ENCODE assay signal across 27 mouse cellular contexts in the genomic region with DNA sequence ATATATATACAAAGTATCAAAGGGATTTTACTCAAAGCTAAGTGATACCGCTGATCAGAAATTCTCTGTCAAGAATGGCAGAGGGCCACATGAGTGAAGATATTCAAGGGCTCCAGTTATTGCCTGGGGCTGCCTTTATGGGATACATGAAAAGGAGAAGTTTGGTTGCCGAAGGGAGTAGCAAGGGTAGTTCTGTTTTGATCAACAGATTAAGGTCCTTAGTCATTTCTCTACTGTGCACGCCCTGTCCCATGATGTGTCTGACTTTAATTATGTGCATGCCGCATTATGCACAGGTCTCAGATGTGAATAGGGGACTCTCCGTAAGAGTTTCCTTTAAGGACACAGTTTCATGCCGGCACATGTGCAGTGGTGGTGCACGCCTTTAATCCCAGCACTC.
"Had no signal": no experiment of that assay in that cellular context is flagged by ENCODE, and none has a peak within 500 bp of the region (broad histone marks: within the 10 kb centered on the region; RNA-seq: fewer than 3 reads in every experiment).

No protein-coding gene starts in this region.

- H3K4me1 ChIP-seq: heart, embryonic 15.5 days; hindbrain, embryonic 13.5 days; hindbrain, embryonic 15.5 days; intestine, embryonic 15.5 days; kidney, embryonic 15.5 days; limb, embryonic 10.5 days; limb, embryonic 12.5 days; liver, embryonic 13.5 days; liver, embryonic 15.5 days had no signal

- ATAC-seq: hindbrain, postnatal 0 days; inflammation-experienced regulatory T-cells, adult 6 months; intestine, embryonic 15.5 days; intestine, postnatal 0 days; liver, postnatal 0 days had no signal

- DNase-seq: gastrocnemius, postnatal 14 days; gastrocnemius, postnatal 36 days; heart, adult 11 months; heart, adult 2 months; heart, postnatal 14 days; heart, postnatal 36 days; kidney, adult 18-20 months; kidney, adult 9 months; kidney, postnatal 14 days; kidney, postnatal 36 days; layer of hippocampus, adult 9-11 months; layer of hippocampus, postnatal 36 days; liver; liver, embryonic 13.5 days; liver, postnatal 0 days had no signal

- H3K4me3 ChIP-seq: heart, adult 2 months; heart, embryonic 13.5 days; heart, embryonic 15.5 days; hindbrain, embryonic 13.5 days; hindbrain, embryonic 15.5 days; intestine, embryonic 15.5 days; kidney, embryonic 15.5 days; limb, embryonic 10.5 days; limb, embryonic 12.5 days; liver, embryonic 13.5 days; liver, embryonic 15.5 days had no signal

- H3K27me3 ChIP-seq: heart, embryonic 13.5 days; heart, embryonic 15.5 days; hindbrain, embryonic 13.5 days; hindbrain, embryonic 15.5 days; intestine, embryonic 15.5 days; kidney, embryonic 15.5 days; limb, embryonic 12.5 days; liver, embryonic 13.5 days; liver, embryonic 15.5 days had no signal

- H3K36me3 ChIP-seq: heart, embryonic 13.5 days; heart, embryonic 15.5 days; kidney, embryonic 15.5 days; limb, embryonic 10.5 days; liver, embryonic 13.5 days; liver, embryonic 15.5 days had no signal

- H3K9me3 ChIP-seq: heart, embryonic 13.5 days; heart, embryonic 15.5 days; hindbrain, embryonic 13.5 days; hindbrain, embryonic 15.5 days; intestine, embryonic 15.5 days; kidney, embryonic 15.5 days; limb, embryonic 10.5 days; limb, embryonic 12.5 days; liver, embryonic 13.5 days; liver, embryonic 15.5 days had no signal
